Mouse (Mus musculus) testis, postnatal 10 days (tissue): Measurements from ENCODE around the gene Olfr465-ps1.
A peak's percentile ranks its signal among the peaks of the same experiment; 100 is the strongest.

Experiments used
- DNase-seq: peaks from one replicate; pipeline ENCODE4 v3.0.0; 2021; ENCODE audit warnings: low spot score

Gene Olfr465-ps1

DNA sequence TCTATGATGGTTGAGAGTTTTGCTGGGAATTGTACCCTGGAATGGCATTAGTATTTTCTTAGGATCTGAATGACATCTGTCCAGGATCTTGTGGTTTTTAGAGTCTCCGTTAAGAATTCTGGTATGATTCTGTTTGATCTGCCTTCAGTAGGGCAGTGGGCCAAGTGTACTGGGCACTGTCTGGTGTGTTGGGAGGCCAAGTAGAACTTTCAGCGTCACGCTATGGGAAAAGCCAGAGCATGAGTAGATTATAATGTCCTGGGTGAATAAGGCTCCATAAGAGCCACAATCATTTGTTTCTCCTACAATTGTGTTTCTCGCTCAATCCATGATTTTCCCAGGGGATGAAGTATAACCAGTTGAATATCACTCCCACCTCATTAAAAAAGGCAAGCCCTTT lies at the start of gene Olfr465-ps1:
TSS of gene Olfr465-ps1 (plus strand) at position 301 of the 400 bp plus-strand sequence.
- DNase-seq, result no peak

DNA sequence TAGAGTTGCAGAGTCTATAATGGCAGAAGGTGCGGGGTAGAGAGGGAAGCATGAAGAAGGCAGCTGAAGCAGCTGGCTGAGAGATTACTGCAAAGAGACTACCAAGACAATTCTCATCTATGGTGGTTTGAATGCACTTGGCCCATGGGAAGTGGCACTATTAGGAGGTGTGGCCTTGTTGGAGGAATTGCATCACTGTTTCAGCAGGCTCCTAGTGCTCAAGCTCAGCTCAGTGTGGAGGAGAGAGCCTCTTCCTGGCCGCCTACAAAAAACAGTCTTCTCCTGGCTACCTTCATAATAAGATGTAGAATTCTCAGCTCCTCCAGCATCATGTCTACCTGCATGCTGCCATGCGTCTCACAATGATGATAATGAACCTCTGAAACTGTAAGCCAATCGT lies 42.0 kb upstream of the Olfr465-ps1 start:
- no peak for DNase-seq

DNA sequence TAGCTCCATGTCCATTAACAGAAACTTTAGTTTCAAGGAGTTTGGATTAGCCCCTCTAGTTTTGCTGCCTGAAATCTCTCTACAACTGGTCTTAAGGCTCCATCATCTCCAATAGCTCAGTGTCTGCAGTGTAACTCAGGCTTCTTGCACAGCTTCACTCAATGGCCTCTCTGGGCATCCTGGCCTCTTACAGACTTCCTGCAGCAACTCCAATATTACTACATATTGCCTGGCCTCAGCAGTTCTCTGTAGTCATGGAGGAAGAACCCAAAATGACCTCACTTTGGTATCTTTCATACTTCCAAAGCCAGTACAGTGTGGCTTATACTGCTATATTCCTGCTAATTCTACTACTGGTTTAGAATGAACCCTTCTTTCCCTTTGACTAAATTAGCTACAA lies 40.9 kb upstream of the Olfr465-ps1 start:
- DNase-seq, result no peak

DNA sequence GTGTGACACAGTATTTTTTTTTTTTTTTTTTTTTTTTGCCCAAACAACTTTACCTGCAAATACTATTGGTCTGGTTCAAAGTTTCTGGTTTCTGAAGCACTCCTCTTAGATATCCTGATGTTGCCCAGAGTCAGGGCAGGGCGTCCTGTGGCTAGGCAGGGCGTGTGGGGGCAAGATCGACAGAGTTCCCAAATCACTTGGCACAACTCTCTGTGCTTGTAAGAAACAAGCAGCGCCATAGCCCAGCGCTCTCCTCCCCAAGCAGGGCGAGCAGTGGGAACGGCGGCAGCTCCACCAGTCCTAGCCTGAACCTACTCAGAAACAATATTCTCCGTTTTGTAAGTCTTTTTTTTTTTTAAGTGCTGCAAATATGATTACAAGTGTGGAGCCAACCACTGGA lies 37.2 kb upstream of the Olfr465-ps1 start:
- DNase-seq, result no peak

DNA sequence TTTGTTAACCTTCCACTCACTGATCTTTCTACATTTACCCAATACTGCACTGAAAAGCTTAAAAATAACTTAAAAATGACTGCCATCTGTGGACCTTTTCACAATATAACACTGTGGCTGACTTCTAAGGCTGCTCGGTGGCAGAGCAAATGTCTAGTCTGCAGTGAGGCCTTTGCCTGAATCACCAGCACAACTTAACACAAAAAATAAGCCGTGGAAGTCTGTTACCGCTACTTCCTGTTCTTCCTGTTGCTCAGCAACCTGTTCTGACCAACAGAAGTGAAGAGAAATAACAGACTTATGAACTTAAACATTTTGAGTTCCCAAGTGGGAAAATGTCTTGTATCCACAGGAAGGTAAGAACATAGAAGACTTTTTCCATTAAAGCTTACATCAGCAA lies 36.7 kb upstream of the Olfr465-ps1 start:
- no peak for DNase-seq

DNA sequence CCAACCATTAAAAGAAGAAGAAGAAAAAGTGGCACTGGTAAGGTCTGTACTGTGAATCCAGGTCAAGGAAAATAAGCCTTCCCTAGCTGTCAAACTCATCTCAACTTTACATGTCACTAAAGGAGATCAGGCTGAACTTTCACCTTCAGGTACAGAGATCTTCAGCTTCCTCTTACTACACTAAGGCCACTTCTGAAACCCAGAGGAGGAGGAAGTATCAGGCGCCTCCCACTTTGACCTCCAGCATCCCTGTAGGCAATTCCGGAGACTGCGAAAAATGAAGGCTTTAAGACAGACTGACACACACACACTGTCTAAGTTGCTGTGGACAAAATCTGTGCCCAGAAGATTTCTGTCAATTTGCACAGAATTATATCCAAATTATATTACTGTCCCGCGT lies 25.9 kb upstream of the Olfr465-ps1 start:
- DNase-seq, result no peak

DNA sequence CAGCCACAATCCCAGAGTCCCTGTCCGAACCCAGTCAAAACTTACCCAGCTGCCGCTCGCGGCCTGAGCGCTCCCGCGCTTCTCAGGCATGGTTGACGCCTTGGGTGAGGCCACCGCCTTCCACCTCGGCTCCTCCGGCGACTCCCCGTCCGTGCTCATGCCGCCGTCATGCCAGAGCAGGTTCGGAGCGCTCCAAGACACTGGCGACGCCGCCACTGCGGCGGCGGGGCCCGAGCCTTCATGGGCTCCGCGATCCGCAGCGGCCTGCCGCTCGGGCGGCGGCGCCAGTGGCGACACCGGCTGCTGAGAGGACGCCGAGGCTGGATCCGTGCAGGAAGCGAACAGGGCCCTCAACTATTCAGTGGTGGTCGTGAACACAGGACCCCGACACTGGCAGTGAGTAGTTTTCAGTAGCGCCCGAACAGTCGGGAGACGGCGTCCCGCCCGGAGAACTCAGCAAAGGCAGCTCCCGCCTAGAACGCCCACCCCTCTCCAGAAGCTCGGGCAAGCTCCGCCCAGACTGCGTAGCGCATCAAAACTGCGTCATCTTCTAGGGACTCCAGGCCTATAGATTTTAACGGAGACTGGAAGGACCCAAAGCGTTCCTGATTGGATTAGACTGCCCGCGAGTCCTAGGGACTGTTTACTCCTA lies 25.3 kb upstream of the Olfr465-ps1 start, which contains the start of gene Mfsd14b:
TSS of gene Mfsd14b (minus strand) at position 517 of the 652 bp plus-strand sequence.
- DNase-seq, result peak; percentile 92

DNA sequence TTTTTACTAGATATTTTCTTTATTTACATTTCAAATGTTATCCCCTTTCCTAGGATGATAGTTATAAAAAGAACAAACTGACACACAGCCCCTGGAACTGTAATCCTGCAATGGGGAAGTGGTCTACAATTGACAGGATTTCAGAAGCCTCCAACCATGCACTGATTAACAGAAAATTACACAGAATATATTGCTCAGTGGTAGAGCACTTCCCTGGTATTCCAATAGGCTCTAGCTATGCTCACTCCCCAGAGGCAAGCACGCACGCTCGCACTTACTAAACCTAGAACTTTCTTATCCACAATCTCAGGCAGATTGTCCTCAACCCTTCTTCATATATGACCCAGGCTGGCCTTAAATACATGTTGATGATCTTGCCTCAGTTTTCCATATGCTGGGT lies 24.6 kb upstream of the Olfr465-ps1 start:
- DNase-seq, result no peak

DNA sequence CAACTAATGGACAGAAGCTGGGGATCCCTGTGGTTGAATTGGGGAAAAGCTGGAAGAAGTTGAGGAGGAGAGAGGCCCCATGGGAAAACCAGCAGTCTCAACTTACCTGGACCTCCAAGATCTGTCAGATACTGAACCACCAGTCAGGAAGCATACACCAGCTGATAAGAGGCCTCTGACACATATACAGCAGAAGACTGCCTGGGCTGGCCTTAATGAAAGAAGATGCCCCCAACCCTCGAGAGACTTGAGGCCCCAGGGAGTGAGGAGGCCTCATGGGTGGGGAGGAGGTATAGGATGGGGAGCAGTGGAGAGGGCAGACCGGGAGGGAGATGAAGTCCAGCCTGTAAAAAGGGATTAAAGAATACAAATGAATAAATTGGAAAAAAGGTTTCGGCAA lies 16.9 kb upstream of the Olfr465-ps1 start:
- no peak for DNase-seq

DNA sequence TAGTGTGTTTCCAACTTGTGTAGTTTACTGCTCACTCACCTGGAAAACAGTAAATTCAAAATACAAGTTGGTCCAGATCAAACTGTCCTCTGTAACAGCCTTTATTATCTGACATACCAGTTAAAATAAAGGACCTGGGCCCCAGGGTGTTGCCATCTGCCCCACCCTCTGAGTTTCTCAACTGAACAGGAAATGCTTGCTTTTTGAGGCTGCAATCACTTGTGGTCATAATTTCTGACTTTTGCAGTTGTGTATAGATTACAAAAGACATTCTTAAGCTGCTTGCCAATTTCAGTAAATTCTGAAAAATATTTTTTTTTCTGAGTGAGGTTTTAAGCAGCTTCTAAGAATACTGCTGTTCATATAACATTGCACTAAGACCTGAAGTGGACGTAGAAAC lies 15.8 kb upstream of the Olfr465-ps1 start:
- DNase-seq, result no peak

DNA sequence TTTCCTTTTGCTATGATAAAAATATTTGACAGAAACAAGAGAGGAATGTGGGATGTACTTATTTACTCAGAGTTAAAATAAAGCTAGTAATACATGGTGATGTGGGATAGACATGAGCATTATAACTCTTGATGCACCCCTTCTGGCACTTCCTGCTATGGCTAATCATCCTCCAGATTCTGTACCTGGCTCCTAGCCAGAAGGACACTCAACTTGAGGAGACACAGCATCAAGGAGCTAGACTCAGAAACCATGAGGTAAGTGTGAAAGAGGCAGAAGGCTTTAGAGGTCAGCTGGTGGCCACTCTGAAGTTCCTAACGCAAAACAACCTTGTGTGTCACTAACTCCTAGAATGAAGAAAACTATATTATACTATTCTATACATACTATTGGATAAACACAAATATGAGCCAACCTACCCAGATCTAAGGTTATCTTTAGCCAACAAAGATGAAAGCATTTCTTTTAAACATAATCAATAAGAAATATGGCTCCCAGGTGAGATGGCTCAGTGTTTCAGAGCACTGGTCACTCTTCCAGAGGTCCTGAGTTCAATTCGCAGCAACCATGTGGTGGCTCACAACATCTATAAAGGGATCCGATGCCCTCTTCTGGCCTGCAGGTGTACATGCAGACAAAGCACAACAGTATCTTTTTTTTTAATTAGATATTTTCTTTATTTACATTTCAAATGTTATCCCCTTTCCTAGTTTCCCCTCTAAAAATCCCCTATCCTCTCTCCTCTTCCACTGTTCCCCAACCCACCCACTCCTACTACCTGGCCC lies 10.6 kb upstream of the Olfr465-ps1 start:
- DNase-seq, result no peak

DNA sequence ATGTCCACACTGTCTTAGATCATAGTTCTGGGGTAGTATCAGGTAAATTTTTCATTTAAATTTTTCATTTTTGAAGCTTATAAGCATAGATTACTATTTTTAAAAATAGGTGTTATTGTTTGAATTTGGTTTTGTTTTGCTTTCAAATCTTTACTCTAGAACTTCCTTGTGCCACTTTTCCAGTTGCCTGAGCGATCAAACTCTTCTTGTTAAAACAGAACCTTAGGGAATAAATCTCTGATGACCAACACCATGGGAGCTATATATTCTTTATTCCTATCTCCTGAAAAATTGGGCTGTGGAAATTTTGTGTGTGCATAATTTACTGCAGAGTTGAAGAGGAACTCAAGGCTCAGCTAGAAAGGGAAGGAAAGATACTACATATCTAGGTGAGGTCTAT lies 12.1 kb downstream of the Olfr465-ps1 start, which contains the start of gene Olfr466:
TSS of gene Olfr466 (plus strand) at position 301 of the 400 bp plus-strand sequence.
- DNase-seq, result no peak

DNA sequence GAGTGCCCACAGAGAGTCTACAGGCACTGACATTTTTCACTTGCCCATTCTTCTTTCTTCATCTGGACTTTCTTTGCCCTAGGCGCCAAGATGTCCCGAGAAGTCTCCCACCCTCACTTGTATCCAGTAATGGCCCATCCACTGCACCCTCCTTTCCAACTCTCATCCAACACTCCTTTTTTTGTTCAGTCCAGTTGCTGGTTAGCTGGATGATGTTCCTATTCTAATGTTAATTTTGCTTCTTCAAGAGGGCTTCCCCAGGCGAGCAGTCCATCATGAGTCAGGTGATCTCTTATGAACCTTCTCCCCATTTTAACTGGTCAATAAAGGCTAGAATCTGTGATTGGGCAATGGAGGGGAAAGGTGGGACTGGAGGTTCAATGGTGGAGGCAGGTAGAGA lies 36.2 kb downstream of the Olfr465-ps1 start:
- DNase-seq, result no peak

DNA sequence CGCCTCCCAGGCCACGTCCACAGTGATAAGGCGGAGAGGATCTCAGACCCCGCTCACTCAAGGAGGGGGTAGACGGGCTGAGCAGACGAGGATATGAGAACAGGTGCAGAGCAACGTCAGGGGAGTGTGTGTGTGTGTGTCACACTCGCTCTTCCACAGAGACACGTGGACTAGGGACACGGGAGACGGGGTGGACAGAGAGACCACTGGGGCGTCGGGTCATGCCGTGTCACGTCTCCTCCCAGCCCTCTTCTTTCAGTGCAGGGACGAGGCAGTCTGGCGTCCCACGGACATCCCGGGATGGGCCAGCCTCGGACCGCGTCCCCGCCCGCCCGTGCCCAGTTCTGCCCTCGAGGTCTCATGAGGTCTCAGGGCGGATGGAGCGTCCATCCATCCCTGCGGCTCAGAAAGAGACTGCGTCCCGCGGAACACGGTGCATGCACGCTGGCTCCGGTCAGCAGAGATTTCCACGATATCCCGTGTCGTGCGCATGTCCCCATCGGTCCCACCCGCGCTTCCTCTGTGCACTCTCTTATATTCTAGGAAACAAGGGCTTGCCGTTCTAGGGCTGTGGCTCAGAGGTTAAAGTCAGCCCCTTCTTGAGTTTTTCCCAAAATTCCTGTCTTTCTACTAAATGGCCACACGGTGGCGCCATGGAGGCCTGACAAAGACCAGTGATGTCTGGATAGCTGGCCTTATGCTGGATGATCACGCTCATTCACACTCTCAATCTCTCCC lies 38.0 kb downstream of the Olfr465-ps1 start:
- peak; percentile 59 for DNase-seq

DNA sequence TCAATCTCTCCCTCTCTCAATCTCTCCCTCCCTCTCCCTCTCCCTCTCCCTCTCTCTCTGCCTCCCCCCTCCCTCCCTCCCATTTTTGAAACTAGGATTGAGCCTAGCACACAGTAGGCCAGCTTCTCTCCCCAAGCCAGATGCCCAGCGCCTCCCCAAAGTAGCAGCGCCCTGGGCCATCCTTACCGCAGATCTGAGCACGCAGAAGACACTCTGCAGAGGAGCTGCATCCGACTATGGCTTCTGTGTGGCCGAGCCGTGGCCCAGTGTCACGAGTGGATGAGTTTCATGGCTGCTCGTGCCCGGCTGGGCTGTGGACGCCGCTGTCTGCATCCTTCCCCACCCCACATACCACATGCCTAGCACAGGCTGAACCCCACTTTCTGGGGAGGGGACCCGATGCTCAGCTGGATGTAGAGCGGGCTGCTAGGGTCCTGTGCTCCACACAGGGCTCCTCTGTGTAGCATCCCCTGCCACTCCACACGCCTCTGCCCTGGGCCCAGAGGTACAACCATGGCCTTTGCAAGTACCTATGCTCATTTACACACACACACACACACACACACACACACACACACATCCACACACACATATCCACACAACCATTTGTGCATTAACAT lies 38.7 kb downstream of the Olfr465-ps1 start:
- peak; percentile 37 for DNase-seq
